Mouse (Mus musculus) CH12.LX (cell line): Measurements from ENCODE around the gene Lrmda. TPM values are rescaled to one million over a fixed set of nuclear protein-coding genes. Genes with fewer than 3 reads are reported as not detected.

Source experiments
- DNase-seq: peaks from one replicate; pipeline ENCODE4 v3.0.0-alpha.2; 2013; ENCODE audit errors: extremely low read depth
- H3K27ac ChIP-seq: 2 replicates; pipeline ENCODE4 v1.5.1; 2012; ENCODE audit warnings: low read depth, mild to moderate bottlenecking, control low read depth, moderate library complexity; ENCODE audit not compliant: insufficient read depth
- H3K27me3 ChIP-seq: replicated peaks from 2 replicates; pipeline ENCODE3; 2012; ENCODE audit warnings: inconsistent platforms
- H3K36me3 ChIP-seq, 2 experiments: replicated peaks in 1 of 2; 2 replicates each; pipeline versions ENCODE3 to v1.6.1; 2012; ENCODE audit warnings: inconsistent platforms in 1 of 2, low read length in 1 of 2, mild to moderate bottlenecking in 1 of 2, mixed read lengths in 1 of 2, moderate library complexity in 1 of 2; ENCODE audit not compliant: control insufficient read depth in 1 of 2, insufficient read depth in 1 of 2
- H3K4me1 ChIP-seq, 2 experiments: 2 replicates each; pipeline ENCODE4 v1.6.1; 2012; ENCODE audit warnings: inconsistent platforms in 1 of 2, moderate library complexity in 1 of 2; ENCODE audit not compliant: insufficient read depth in 2 of 2, control insufficient read depth in 1 of 2
- H3K4me2 ChIP-seq: 2 replicates; pipeline ENCODE4 v1.6.1; 2012; ENCODE audit warnings: low read depth, mild to moderate bottlenecking, control low read depth; ENCODE audit not compliant: poor library complexity, insufficient read depth, severe bottlenecking
- H3K4me3 ChIP-seq, 3 experiments: fragments of 150-350 bp in 1 of 3; sonication (generic) in 1 of 3; replicated peaks in 1 of 3; 2 replicates each; pipeline versions ENCODE3 to v1.5.1; 2011 to 2012; ENCODE audit warnings: low read depth in 2 of 3, low read length in 2 of 3, mild to moderate bottlenecking in 2 of 3, moderate library complexity in 2 of 3, control low read depth in 1 of 3, improper control_type of control experiment in 1 of 3, inconsistent platforms in 1 of 3, mixed read lengths in 1 of 3; ENCODE audit not compliant: poor library complexity in 1 of 3
- H3K79me2 ChIP-seq: replicated peaks from 2 replicates; pipeline ENCODE4 v1.6.1; 2012; ENCODE audit warnings: mild to moderate bottlenecking, moderate library complexity; ENCODE audit not compliant: control insufficient read depth, poor library complexity, insufficient read depth, severe bottlenecking; ENCODE audit errors: extremely low read depth
- H3K9ac ChIP-seq: 2 replicates; pipeline ENCODE4 v1.6.1; 2012; ENCODE audit warnings: low read depth, mild to moderate bottlenecking, control low read depth, moderate library complexity; ENCODE audit not compliant: insufficient read depth
- H3K9me3 ChIP-seq: replicated peaks from 2 replicates; pipeline ENCODE3; 2012; ENCODE audit warnings: low read length, inconsistent platforms, mixed read lengths
- BHLHE40 ChIP-seq: IDR thresholded peaks from 2 replicates; pipeline ENCODE4 v1.6.1; 2011; ENCODE audit warnings: mild to moderate bottlenecking, low read depth, low read length, improper control_type of control experiment
- CHD1 ChIP-seq: IDR thresholded peaks from 2 replicates; pipeline ENCODE4 v1.6.1; 2012; ENCODE audit warnings: low read depth, low read length, improper control_type of control experiment, inconsistent platforms
- CHD2 ChIP-seq: IDR thresholded peaks from 2 replicates; pipeline ENCODE4 v1.6.1; 2011; ENCODE audit warnings: low read length, improper control_type of control experiment
- E2F4 ChIP-seq: IDR thresholded peaks from 2 replicates; pipeline ENCODE4 v1.6.1; 2011; ENCODE audit warnings: low read depth, low read length, improper control_type of control experiment; ENCODE audit not compliant: insufficient replicate concordance
- ELF1 ChIP-seq: IDR thresholded peaks from 2 replicates; pipeline ENCODE4 v1.6.1; 2014; ENCODE audit warnings: low read depth, mild to moderate bottlenecking, inconsistent platforms, low read length, improper control_type of control experiment
- EP300 ChIP-seq: IDR thresholded peaks from 2 replicates; pipeline ENCODE4 v1.6.1; 2011; ENCODE audit warnings: low read length, improper control_type of control experiment
- GABPA ChIP-seq: IDR thresholded peaks from 2 replicates; pipeline ENCODE4 v1.6.1; 2012; ENCODE audit warnings: low read depth, low read length, improper control_type of control experiment, inconsistent platforms; ENCODE audit not compliant: insufficient replicate concordance
- HCFC1 ChIP-seq: IDR thresholded peaks from 2 replicates; pipeline ENCODE4 v1.6.1; 2012; ENCODE audit warnings: low read depth, mild to moderate bottlenecking, inconsistent platforms, low read length, improper control_type of control experiment
- IRF4 ChIP-seq: IDR thresholded peaks from 2 replicates; pipeline ENCODE4 v1.6.1; 2014; ENCODE audit warnings: low read depth, mild to moderate bottlenecking, inconsistent platforms, low read length, improper control_type of control experiment
- JUN ChIP-seq: IDR thresholded peaks from 2 replicates; pipeline ENCODE4 v1.6.1; 2011; ENCODE audit warnings: low read depth, mild to moderate bottlenecking, low read length, improper control_type of control experiment, moderate library complexity; ENCODE audit not compliant: insufficient read depth
- JUND ChIP-seq: conservative IDR thresholded peaks from 2 replicates; pipeline ENCODE4 v1.6.1; 2011; ENCODE audit warnings: low read depth, low read length, improper control_type of control experiment
- MAFK ChIP-seq: IDR thresholded peaks from 2 replicates; pipeline ENCODE4 v1.6.1; 2011; ENCODE audit warnings: low read length, improper control_type of control experiment; ENCODE audit not compliant: insufficient replicate concordance
- MAZ ChIP-seq: IDR thresholded peaks from 2 replicates; pipeline ENCODE4 v1.6.1; 2012; ENCODE audit warnings: low read depth, mild to moderate bottlenecking, inconsistent platforms, low read length, improper control_type of control experiment, moderate library complexity
- MYC ChIP-seq: IDR thresholded peaks from 2 replicates; pipeline ENCODE4 v1.6.1; 2011; ENCODE audit warnings: low read depth, mild to moderate bottlenecking, improper control_type of control experiment, low read length
- NELFE ChIP-seq: IDR thresholded peaks from 2 replicates; pipeline ENCODE4 v1.6.1; 2011; ENCODE audit warnings: low read depth, low read length, improper control_type of control experiment
- NRF1 ChIP-seq: IDR thresholded peaks from 2 replicates; pipeline ENCODE4 v1.6.1; 2014; ENCODE audit warnings: low read depth, mild to moderate bottlenecking, inconsistent platforms, low read length, improper control_type of control experiment, moderate library complexity
- POLR2A ChIP-seq: IDR thresholded peaks from 2 replicates; pipeline ENCODE4 v1.6.1; 2011; ENCODE audit warnings: low read depth, mild to moderate bottlenecking, improper control_type of control experiment, low read length
- POLR2AphosphoS2 ChIP-seq: IDR thresholded peaks from 2 replicates; pipeline ENCODE4 v1.6.1; 2011; ENCODE audit warnings: low read depth, low read length, improper control_type of control experiment
- RAD21 ChIP-seq: IDR thresholded peaks from 2 replicates; pipeline ENCODE4 v1.6.1; 2011; ENCODE audit warnings: low read depth, mild to moderate bottlenecking, low read length, improper control_type of control experiment, moderate library complexity
- RCOR1 ChIP-seq: conservative IDR thresholded peaks from 2 replicates; pipeline ENCODE4 v1.6.1; 2012; ENCODE audit warnings: low read depth, mild to moderate bottlenecking, inconsistent platforms, low read length, improper control_type of control experiment
- SIN3A ChIP-seq: IDR thresholded peaks from 2 replicates; pipeline ENCODE4 v1.6.1; 2012; ENCODE audit warnings: low read length, improper control_type of control experiment, inconsistent platforms
- TCF12 ChIP-seq: IDR thresholded peaks from 2 replicates; pipeline ENCODE4 v1.6.1; 2014; ENCODE audit warnings: low read depth, mild to moderate bottlenecking, inconsistent platforms, low read length, improper control_type of control experiment
- USF1 ChIP-seq: IDR thresholded peaks from 2 replicates; pipeline ENCODE4 v1.6.1; 2014; ENCODE audit warnings: low read depth, mild to moderate bottlenecking, inconsistent platforms, low read length, improper control_type of control experiment
- USF2 ChIP-seq: conservative IDR thresholded peaks from 2 replicates; pipeline ENCODE4 v1.6.1; 2011; ENCODE audit warnings: low read depth, low read length, improper control_type of control experiment
- ZC3H11A ChIP-seq: IDR thresholded peaks from 2 replicates; pipeline ENCODE4 v1.6.1; 2012; ENCODE audit warnings: low read depth, mild to moderate bottlenecking, inconsistent platforms, low read length, improper control_type of control experiment
- ZMIZ1 ChIP-seq: IDR thresholded peaks from 2 replicates; pipeline ENCODE4 v1.6.1; 2012; ENCODE audit warnings: low read depth, mild to moderate bottlenecking, inconsistent platforms, low read length, improper control_type of control experiment
- ZNF384 ChIP-seq: IDR thresholded peaks from 2 replicates; pipeline ENCODE4 v1.6.1; 2012; ENCODE audit warnings: low read depth, low read length, improper control_type of control experiment, inconsistent platforms
- dilution Hi-C: fragments of 300-500 bp; cut with MboI; formaldehyde crosslinking; loops from 2 replicates; pipeline ENCODE4 v1.14.3; 2020; ENCODE audit warnings: low sequenced_read_pairs; ENCODE audit not compliant: extremely low pct_unique_long_range_greater_than_20kb, extremely low pct_ligation_motif_present
- in situ Hi-C: fragments of 300-500 bp; cut with MboI; formaldehyde crosslinking; loops from 3 replicates; pipeline ENCODE4 v1.14.3; 2019; ENCODE audit warnings: low sequenced_read_pairs, low pct_ligation_motif_present, low pct_unique_long_range_greater_than_20kb, mixed read lengths
- polyA plus RNA-seq: library from polyadenylated mRNA; unstranded; fragments of >175 nt; gene quantifications from 2 replicates; pipeline ENCODE4 v1.2.1, GENCODE M21; 2012; ENCODE audit warnings: low read depth; ENCODE audit not compliant: insufficient read length
- total RNA-seq, 2 experiments: library from RNA; depleted of rRNA; stranded (reverse); fragments of 300-350 nt in 1 of 2; fragments of >200 nt in 1 of 2; gene quantifications; 2 replicates each; pipeline ENCODE4 v1.2.3; 2012 to 2014

Lrmda gene
- total and polyA plus RNA-seq, 3 experiments = 0.89 to 3.7 (median 1.9) TPM

GRCm38 (mm10) chr14:22809229-22809628 lies 789.7 kb downstream of the Lrmda start:
- no peaks in the 10 kb centered on the region for H3K27me3 ChIP-seq
- H3K79me2 ChIP-seq = no peaks in the 10 kb centered on the region
- no peak overlapping the region for H3K9ac ChIP-seq
- dilution Hi-C loops (no loop called here), in situ Hi-C loops (loop anchor here (25.0 kb wide), 1 partner anchor 228 kb away; no protein-coding TSS in a partner anchor)
- no peak overlapping the region for H3K27ac ChIP-seq
- H3K4me2 ChIP-seq = no peak overlapping the region
- no peak for TF ChIP-seq GABPA
- no peak for TF ChIP-seq MYC
- no peak for TF ChIP-seq NELFE
- TF ChIP-seq NRF1 = no peak
- TF ChIP-seq USF2 = no peak
- no peak for TF ChIP-seq BHLHE40
- no peak for TF ChIP-seq MAFK
- TF ChIP-seq CHD2 = no peak
- TF ChIP-seq SIN3A = no peak
- no peak for TF ChIP-seq ZNF384
- no peak for TF ChIP-seq EP300
- no peak for TF ChIP-seq POLR2AphosphoS2
- no peak for TF ChIP-seq USF1
- TF ChIP-seq JUND = no peak
- TF ChIP-seq HCFC1 = no peak
- H3K9me3 ChIP-seq = no peaks in the 10 kb centered on the region
- DNase-seq = no peak
- no peak overlapping the region for H3K4me3 ChIP-seq
- no peaks in the 10 kb centered on the region for H3K36me3 ChIP-seq
- H3K4me1 ChIP-seq = no peaks in the 10 kb centered on the region

- in situ Hi-C loops = loop anchor here (25.0 kb wide), 1 partner anchor 227 kb away; no protein-coding TSS in a partner anchor
- Histone ChIP-seq H3K36me3 (no peaks in the 10 kb centered on the region), H3K9me3 (no peaks in the 10 kb centered on the region), H3K4me3 (no peak overlapping the region), H3K27ac (no peak overlapping the region), H3K9ac (no peak overlapping the region), H3K27me3 (no peaks in the 10 kb centered on the region), H3K79me2 (no peaks in the 10 kb centered on the region), H3K4me2 (no peak overlapping the region), H3K4me1 (no peaks in the 10 kb centered on the region)
- DNase-seq = no peak
- TF ChIP-seq ZMIZ1 (no peak), E2F4 (no peak), POLR2AphosphoS2 (no peak), NRF1 (no peak), NELFE (no peak), RCOR1 (no peak), ZC3H11A (no peak), TCF12 (no peak), ELF1 (no peak), USF1 (no peak), CHD1 (no peak), IRF4 (no peak), POLR2A (no peak), JUN (no peak), ZNF384 (no peak), MAZ (no peak), RAD21 (no peak), MAFK (no peak)
- dilution Hi-C loops = no loop called here
Observed at GRCm38 (mm10) chr14:22810531-22810930, 791.0 kb downstream of the Lrmda start.
